Mouse (Mus musculus) lung, embryonic 16.5 days (tissue): ENCODE measurements around the gene Ubac2. TPM values are rescaled to one million over a fixed set of nuclear protein-coding genes. Genes with fewer than 3 reads are reported as not detected.

Source experiments
- ATAC-seq: fragments of 200-750 bp; cut with Nextera tagmentation; 2 replicates; pipeline ENCODE4 v1.8.0; 2017; ENCODE audit warnings: low read depth, mild to moderate bottlenecking, moderate library complexity
- H3K27ac ChIP-seq: fragments of 300-500 bp; sonication (generic); 2 replicates; pipeline ENCODE4 v1.5.1; 2014; ENCODE audit warnings: mild to moderate bottlenecking, control low read depth, low read length
- H3K27me3 ChIP-seq: fragments of 300-500 bp; sonication (generic); 2 replicates; pipeline ENCODE4 v1.6.1; 2014; ENCODE audit warnings: low read depth, low read length, mixed read lengths; ENCODE audit not compliant: control insufficient read depth, insufficient read depth
- H3K36me3 ChIP-seq: fragments of 300-500 bp; sonication (generic); 2 replicates; pipeline ENCODE4 v1.6.1; 2014; ENCODE audit warnings: low read length; ENCODE audit not compliant: control insufficient read depth, insufficient read depth
- H3K4me1 ChIP-seq: fragments of 300-500 bp; sonication (generic); replicated peaks from 2 replicates; pipeline ENCODE4 v1.6.1; 2014; ENCODE audit warnings: low read length, mixed read lengths; ENCODE audit not compliant: control insufficient read depth, insufficient read depth
- H3K4me2 ChIP-seq: fragments of 300-500 bp; sonication (generic); 2 replicates; pipeline ENCODE4 v1.6.1; 2014; ENCODE audit warnings: low read depth, low read length, control low read depth
- H3K4me3 ChIP-seq: fragments of 300-500 bp; sonication (generic); 2 replicates; pipeline ENCODE4 v1.5.1; 2014; ENCODE audit warnings: mild to moderate bottlenecking, low read length, control low read depth
- H3K9ac ChIP-seq: fragments of 300-500 bp; sonication (generic); 2 replicates; pipeline ENCODE4 v1.6.1; 2014; ENCODE audit warnings: low read length, control low read depth
- H3K9me3 ChIP-seq: fragments of 300-500 bp; sonication (generic); 2 replicates; pipeline ENCODE4 v1.6.1; 2016; ENCODE audit warnings: low read length; ENCODE audit not compliant: control insufficient read depth
- WGBS: fragments of 180-500 bp; shearing (Covaris S2); extraction: QIAGEN DNeasy Blood & Tissue Kit; methylation state at CpG from one replicate; pipeline ENCODE4 v1.1.7; 2014; 5-methylcytosine and 5-hydroxymethylcytosine counted together
- polyA plus RNA-seq: library from polyadenylated mRNA; unstranded; fragments of >200 nt; fragmentation: Nextera tagmentation; extraction: Ambion mirVana; gene quantifications from 2 replicates; pipeline ENCODE4 v1.2.1, GENCODE M21; 2015

Ubac2 gene
- polyA plus RNA-seq, 1 experiment from 2014 or later, result 56.9 TPM

GRCm38 (mm10) chr14:121936356-121936755 is 57.9 kb downstream of the Ubac2 start:
- Histone ChIP-seq H3K27me3 (no peaks in the 10 kb centered on the region), H3K4me1 (no peaks in the 10 kb centered on the region; the same call in 1 of the 2 replicates), H3K4me3 (no peak overlapping the region), H3K9ac (no peak overlapping the region), H3K27ac (no peak overlapping the region), H3K4me2 (no peak overlapping the region), H3K9me3 (0 out of 2 replicates have a peak, but pooled peaks cover 5% of the 10 kb centered on the region), H3K36me3 (peaks cover 4% of the 10 kb centered on the region)
- 94% methylated on average over 4 of the region's 4 CpGs for WGBS
- no peak for ATAC-seq

DNA sequence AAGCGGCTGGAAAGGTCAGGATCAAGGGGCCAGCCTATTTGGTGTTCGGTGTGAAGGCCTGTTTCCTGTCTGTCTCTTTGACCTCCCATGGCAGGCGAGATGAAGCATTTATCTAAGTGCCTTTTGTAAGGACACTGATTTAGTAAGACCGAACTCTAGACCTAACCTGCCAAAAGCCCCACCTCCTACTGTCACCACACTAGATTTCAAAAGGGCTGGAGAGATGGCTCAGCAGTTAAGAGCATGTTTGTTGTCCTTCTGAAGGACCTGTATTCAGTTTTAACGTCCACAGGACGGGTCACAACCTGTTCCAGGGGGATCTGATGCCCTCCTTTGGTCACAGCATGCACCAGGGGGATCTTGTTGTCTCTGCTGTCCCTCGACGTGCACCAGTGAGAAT is 58.4 kb downstream of the Ubac2 start:
- Histone ChIP-seq H3K27ac (no peak overlapping the region), H3K4me2 (no peak overlapping the region), H3K9me3 (0 out of 2 replicates have a peak, but pooled peaks cover 5% of the 10 kb centered on the region), H3K4me3 (no peak overlapping the region), H3K9ac (no peak overlapping the region), H3K36me3 (peaks cover 4% of the 10 kb centered on the region), H3K27me3 (no peaks in the 10 kb centered on the region), H3K4me1 (no peaks in the 10 kb centered on the region)
- 67% methylated on average over 8 of the region's 8 CpGs for WGBS
- ATAC-seq, result no peak

DNA sequence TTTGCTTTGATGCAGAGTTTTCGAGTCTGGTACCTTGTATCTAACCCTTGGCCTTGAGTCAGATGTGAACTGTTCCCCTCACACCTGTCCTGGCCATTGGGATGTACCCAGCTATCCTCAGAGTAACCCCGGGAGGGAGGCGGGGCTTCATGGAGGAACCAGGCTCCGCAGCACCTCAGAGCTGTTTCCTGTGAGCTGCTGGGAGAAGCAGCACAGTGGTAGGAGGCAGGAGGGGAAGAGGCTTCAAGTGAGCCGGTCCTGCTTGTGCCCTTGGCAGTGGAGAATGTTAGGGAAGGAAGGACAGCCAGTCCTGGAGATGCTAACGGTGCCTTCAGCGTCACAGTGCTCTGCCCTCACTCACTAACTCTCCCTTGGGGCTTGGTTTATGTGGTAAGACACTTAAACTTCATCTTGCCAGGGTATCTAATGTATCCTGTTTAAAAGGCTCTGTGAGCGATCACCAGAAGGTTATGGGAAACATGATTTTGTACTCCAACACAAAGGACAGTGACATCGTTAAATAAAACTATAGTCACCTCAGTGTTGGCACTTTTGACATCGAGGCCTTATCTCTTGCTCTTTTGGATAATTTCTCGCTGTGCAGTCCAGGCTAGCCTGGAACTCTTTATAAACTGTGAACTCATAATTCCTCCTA is 59.3 kb downstream of the Ubac2 start:
- ATAC-seq, result no peak
- Histone ChIP-seq H3K4me2 (no peak overlapping the region), H3K4me3 (no peak overlapping the region), H3K27me3 (no peaks in the 10 kb centered on the region), H3K36me3 (peaks cover 4% of the 10 kb centered on the region), H3K9ac (no peak overlapping the region), H3K4me1 (no peaks in the 10 kb centered on the region), H3K9me3 (0 out of 2 replicates have a peak, but pooled peaks cover 5% of the 10 kb centered on the region), H3K27ac (no peak overlapping the region)
- WGBS, result 70% methylated on average over 11 of the region's 11 CpGs

GRCm38 (mm10) chr14:121938256-121939191 is 60.1 kb downstream of the Ubac2 start:
- Histone ChIP-seq H3K9me3 (0 out of 2 replicates have a peak, but pooled peaks cover 5% of the 10 kb centered on the region), H3K4me3 (no peak overlapping the region), H3K27ac (no peak overlapping the region), H3K4me2 (no peak overlapping the region), H3K4me1 (no peaks in the 10 kb centered on the region), H3K9ac (no peak overlapping the region), H3K27me3 (no peaks in the 10 kb centered on the region), H3K36me3 (peaks cover 4% of the 10 kb centered on the region)
- no peak for ATAC-seq
- 80% methylated on average over 11 of the region's 11 CpGs for WGBS

GRCm38 (mm10) chr14:121939582-121939981 is 61.2 kb downstream of the Ubac2 start:
- Histone ChIP-seq H3K4me1 (no peaks in the 10 kb centered on the region), H3K4me2 (no peak overlapping the region), H3K27me3 (no peaks in the 10 kb centered on the region), H3K36me3 (peaks cover 4% of the 10 kb centered on the region), H3K27ac (no peak overlapping the region), H3K4me3 (no peak overlapping the region), H3K9ac (no peak overlapping the region), H3K9me3 (0 out of 2 replicates have a peak, but pooled peaks cover 5% of the 10 kb centered on the region)
- ATAC-seq, result no peak
- WGBS, result 85% methylated on average over 3 of the region's 3 CpGs

DNA sequence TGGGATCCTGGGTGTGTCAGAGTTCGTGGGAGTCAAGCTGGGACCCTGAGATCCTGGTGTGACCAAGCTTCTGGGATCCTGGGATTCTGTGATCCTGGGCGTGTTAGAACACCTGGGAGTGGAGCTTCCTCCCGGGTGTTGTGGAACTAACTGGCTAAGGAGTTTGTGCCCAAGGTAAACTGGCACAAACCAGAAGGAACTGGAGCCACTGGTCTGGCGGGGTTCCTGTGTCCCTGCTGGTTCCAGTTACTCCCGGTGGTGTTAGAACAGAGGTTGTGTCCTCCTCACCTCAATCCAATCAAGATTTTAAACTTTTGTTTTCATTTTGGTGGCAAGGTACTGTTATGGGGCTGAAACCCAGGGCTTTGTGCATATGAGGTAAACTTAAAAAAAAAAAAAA is 67.7 kb downstream of the Ubac2 start:
- no peak overlapping the region for H3K27ac ChIP-seq
- no peak overlapping the region for H3K9ac ChIP-seq
- no peak for ATAC-seq
- WGBS, result 74% methylated on average over 5 of the region's 5 CpGs
- H3K4me3 ChIP-seq, result no peak overlapping the region
- H3K4me2 ChIP-seq, result no peak overlapping the region
- H3K9me3 ChIP-seq, result no peaks in the 10 kb centered on the region
- no peaks in the 10 kb centered on the region for H3K27me3 ChIP-seq
- no peaks in the 10 kb centered on the region for H3K4me1 ChIP-seq
- H3K36me3 ChIP-seq, result no peaks in the 10 kb centered on the region

- H3K27me3 ChIP-seq, result no peaks in the 10 kb centered on the region
- ATAC-seq, result no peak
- no peaks in the 10 kb centered on the region for H3K4me1 ChIP-seq
- no peak overlapping the region for H3K4me3 ChIP-seq
- H3K27ac ChIP-seq, result no peak overlapping the region
- no peaks in the 10 kb centered on the region for H3K36me3 ChIP-seq
- WGBS, result 44% methylated on average over 8 of the region's 8 CpGs
- no peak overlapping the region for H3K9ac ChIP-seq
- H3K4me2 ChIP-seq, result no peak overlapping the region
- H3K9me3 ChIP-seq, result no peaks in the 10 kb centered on the region
Observed at GRCm38 (mm10) chr14:121946728-121947127, 68.3 kb downstream of the Ubac2 start.

DNA sequence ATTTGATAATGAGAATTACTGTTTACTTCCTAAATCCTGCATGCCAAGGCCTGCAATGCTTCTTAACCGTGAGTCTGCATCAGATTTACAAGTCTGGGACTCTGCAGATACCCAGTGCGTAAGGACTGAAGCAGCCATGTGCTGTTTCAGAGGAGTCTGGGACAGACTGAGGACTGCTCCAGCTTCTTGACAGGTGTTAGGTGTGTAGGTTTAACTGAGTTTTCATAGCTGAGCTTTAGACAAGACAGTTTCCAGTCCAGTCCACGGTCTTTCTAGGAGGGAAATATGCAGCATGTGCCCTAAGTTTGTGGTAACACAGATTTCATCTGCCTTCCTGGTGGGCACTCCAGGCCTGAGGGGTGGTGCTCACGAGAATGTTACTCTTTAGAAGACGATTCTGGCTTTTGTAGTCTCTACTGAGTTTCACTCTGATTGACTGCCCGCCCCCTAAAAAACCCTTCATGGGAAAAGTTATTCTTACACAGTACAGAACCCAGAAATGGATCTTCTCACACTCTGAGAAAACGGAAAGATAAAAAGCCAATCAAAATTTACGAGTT is 68.9 kb downstream of the Ubac2 start:
- Histone ChIP-seq H3K4me1 (no peaks in the 10 kb centered on the region), H3K27me3 (no peaks in the 10 kb centered on the region), H3K9me3 (no peaks in the 10 kb centered on the region), H3K27ac (no peak overlapping the region), H3K36me3 (no peaks in the 10 kb centered on the region), H3K4me2 (no peak overlapping the region), H3K4me3 (no peak overlapping the region), H3K9ac (no peak overlapping the region)
- no peak for ATAC-seq
- 63% methylated on average over 8 of the region's 8 CpGs for WGBS

DNA sequence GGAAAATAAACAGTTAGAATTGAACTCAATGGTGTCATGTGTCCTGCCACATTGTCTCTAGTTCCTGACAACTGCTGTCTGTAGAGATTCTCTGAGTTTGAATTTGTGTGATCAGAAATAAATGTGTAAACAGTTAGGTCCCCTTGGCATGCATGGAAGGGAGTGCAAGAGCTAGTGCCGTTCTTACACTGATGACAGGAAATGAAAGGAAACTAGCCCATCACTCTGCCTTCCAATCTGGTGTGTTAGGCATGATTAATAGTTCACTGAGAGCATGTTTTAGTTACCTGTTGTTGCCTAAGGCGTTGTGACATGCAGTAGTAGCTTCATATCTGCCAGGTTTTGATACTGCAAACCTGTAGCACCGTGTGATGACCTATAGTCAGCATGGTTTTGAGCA is 69.5 kb downstream of the Ubac2 start:
- WGBS, result 64% methylated on average over 3 of the region's 3 CpGs
- no peak overlapping the region for H3K4me3 ChIP-seq
- H3K27me3 ChIP-seq, result no peaks in the 10 kb centered on the region
- ATAC-seq, result no peak
- no peaks in the 10 kb centered on the region for H3K36me3 ChIP-seq
- no peak overlapping the region for H3K4me2 ChIP-seq
- H3K9ac ChIP-seq, result no peak overlapping the region
- no peak overlapping the region for H3K27ac ChIP-seq
- no peaks in the 10 kb centered on the region for H3K9me3 ChIP-seq
- H3K4me1 ChIP-seq, result no peaks in the 10 kb centered on the region
